Mouse (Mus musculus) forebrain, embryonic 14.5 days (tissue): Measurements from ENCODE around the gene Sh3bp5l. TPM values are rescaled to one million over a fixed set of nuclear protein-coding genes. Genes with fewer than 3 reads are reported as not detected.
"Not testable (repeated sequence)": the region's sequence is repeated elsewhere in the genome, so short reads cannot be mapped to it uniquely, and the experiment has no call there.

Experiments used
- ATAC-seq: fragments of 200-750 bp; cut with Nextera tagmentation; 2 replicates; pipeline ENCODE4 v1.8.0; 2017; ENCODE audit warnings: mild to moderate bottlenecking, moderate library complexity
- DNase-seq: peaks from one replicate; pipeline ENCODE4 v3.0.0-alpha.2; 2015; ENCODE audit warnings: low spot score
- H3K27ac ChIP-seq: fragments of 300-500 bp; sonication (generic); 2 replicates; pipeline ENCODE4 v1.5.1; 2014; ENCODE audit warnings: low read depth, mild to moderate bottlenecking, control low read depth, low read length, moderate library complexity
- H3K27me3 ChIP-seq: fragments of 300-500 bp; sonication (generic); replicated peaks from 2 replicates; pipeline ENCODE4 v1.6.1; 2014; ENCODE audit warnings: low read length, control low read depth, mixed read lengths; ENCODE audit not compliant: control insufficient read depth, insufficient read depth
- H3K36me3 ChIP-seq: fragments of 300-500 bp; sonication (generic); 2 replicates; pipeline ENCODE4 v1.6.1; 2014; ENCODE audit warnings: low read length, control low read depth; ENCODE audit not compliant: control insufficient read depth, insufficient read depth
- H3K4me1 ChIP-seq: fragments of 300-500 bp; sonication (generic); 2 replicates; pipeline ENCODE4 v1.6.1; 2014; ENCODE audit warnings: antibody characterized with exemption, low read length, control low read depth; ENCODE audit not compliant: control insufficient read depth, insufficient read depth
- H3K4me2 ChIP-seq: fragments of 300-500 bp; sonication (generic); 2 replicates; pipeline ENCODE4 v1.6.1; 2014; ENCODE audit warnings: mild to moderate bottlenecking, control low read depth, low read length
- H3K4me3 ChIP-seq: fragments of 300-500 bp; sonication (generic); 2 replicates; pipeline ENCODE4 v1.5.1; 2014; ENCODE audit warnings: low read depth, low read length, control low read depth
- H3K9ac ChIP-seq: fragments of 300-500 bp; sonication (generic); 2 replicates; pipeline ENCODE4 v1.6.1; 2014; ENCODE audit warnings: mild to moderate bottlenecking, low read length, control low read depth, moderate library complexity
- H3K9me3 ChIP-seq: fragments of 300-500 bp; sonication (generic); replicated peaks from 2 replicates; pipeline ENCODE4 v1.6.1; 2016; ENCODE audit warnings: low read length, control low read depth, mixed read lengths; ENCODE audit not compliant: control insufficient read depth
- WGBS: fragments of 180-500 bp; shearing (Covaris S2); extraction: QIAGEN DNeasy Blood & Tissue Kit; methylation state at CpG from one replicate; pipeline ENCODE4 v1.1.7; 2014; 5-methylcytosine and 5-hydroxymethylcytosine counted together
- polyA plus RNA-seq: library from polyadenylated mRNA; unstranded; fragments of >200 nt; fragmentation: Nextera tagmentation; extraction: Ambion mirVana; gene quantifications from 2 replicates; pipeline ENCODE4 v1.2.1, GENCODE M21; 2014

Gene Sh3bp5l
- polyA plus RNA-seq, 1 experiment from 2014 or later: 29.5 TPM

GRCm38 (mm10) chr11:58354927-58355326 lies 24.4 kb downstream of the Sh3bp5l start:
- Histone ChIP-seq H3K9ac (no peak overlapping the region), H3K27me3 (no peaks in the 10 kb centered on the region), H3K27ac (no peak overlapping the region), H3K4me3 (no peak overlapping the region), H3K9me3 (no peaks in the 10 kb centered on the region), H3K4me1 (no peaks in the 10 kb centered on the region), H3K4me2 (no peak overlapping the region), H3K36me3 (no peaks in the 10 kb centered on the region)
- no peak for DNase-seq
- 79% methylated on average over 3 of the region's 3 CpGs for WGBS
- no peak for ATAC-seq

- Histone ChIP-seq H3K4me2 (no peak overlapping the region), H3K27me3 (no peaks in the 10 kb centered on the region), H3K4me3 (no peak overlapping the region), H3K27ac (no peak overlapping the region), H3K9ac (no peak overlapping the region), H3K36me3 (no peaks in the 10 kb centered on the region), H3K9me3 (no peaks in the 10 kb centered on the region), H3K4me1 (no peaks in the 10 kb centered on the region)
- ATAC-seq (no peak), DNase-seq (no peak)
- 92% methylated on average over 3 of the region's 3 CpGs for WGBS
These were observed 26.5 kb downstream of the Sh3bp5l start for GRCm38 (mm10) chr11:58357042-58357441.

- H3K27me3 ChIP-seq: no peaks in the 10 kb centered on the region
- WGBS: 83% methylated on average over 6 of the region's 6 CpGs
These were observed 27.5 kb downstream of the Sh3bp5l start for GRCm38 (mm10) chr11:58357844-58358534.

GRCm38 (mm10) chr11:58362562-58362961 lies 32.0 kb downstream of the Sh3bp5l start:
- H3K36me3 ChIP-seq, H3K4me1 ChIP-seq, ATAC-seq, H3K4me3 ChIP-seq, H3K9ac ChIP-seq, H3K9me3 ChIP-seq, H3K4me2 ChIP-seq, H3K27me3 ChIP-seq, H3K27ac ChIP-seq, DNase-seq: not testable (repeated sequence)
- WGBS: no CpG with 5 or more reads among the region's 6 CpGs

More at GRCm38 (mm10) chr11:58357844-58358534, 27.5 kb downstream of the Sh3bp5l start:
- no peaks in the 10 kb centered on the region for H3K36me3 ChIP-seq
- H3K9me3 ChIP-seq: no peaks in the 10 kb centered on the region
- H3K4me1 ChIP-seq: no peaks in the 10 kb centered on the region
- no peak overlapping the region for H3K4me3 ChIP-seq
- H3K27ac ChIP-seq: no peak overlapping the region
- DNase-seq: no peak
- no peak overlapping the region for H3K4me2 ChIP-seq
- ATAC-seq: no peak
- H3K9ac ChIP-seq: no peak overlapping the region

- ATAC-seq (no peak), DNase-seq (no peak)
- Histone ChIP-seq H3K4me2 (no peak overlapping the region), H3K9me3 (no peaks in the 10 kb centered on the region), H3K27me3 (no peaks in the 10 kb centered on the region), H3K4me3 (no peak overlapping the region), H3K9ac (no peak overlapping the region), H3K4me1 (no peaks in the 10 kb centered on the region), H3K27ac (no peak overlapping the region), H3K36me3 (no peaks in the 10 kb centered on the region)
- WGBS: 51% methylated on average over 3 of the region's 3 CpGs
These were observed 33.9 kb downstream of the Sh3bp5l start for GRCm38 (mm10) chr11:58364454-58364853.

- not testable (repeated sequence) for H3K36me3 ChIP-seq, ATAC-seq, H3K4me2 ChIP-seq, H3K4me3 ChIP-seq, DNase-seq, H3K27ac ChIP-seq, H3K4me1 ChIP-seq, H3K27me3 ChIP-seq, H3K9ac ChIP-seq, H3K9me3 ChIP-seq
- WGBS: no CpG with 5 or more reads among the region's 6 CpGs
These were observed 35.7 kb downstream of the Sh3bp5l start for GRCm38 (mm10) chr11:58366191-58366590.

- no peak overlapping the region for H3K9ac ChIP-seq
- H3K36me3 ChIP-seq: no peaks in the 10 kb centered on the region
- DNase-seq: no peak
- no peak overlapping the region for H3K4me3 ChIP-seq
- no peaks in the 10 kb centered on the region for H3K9me3 ChIP-seq
- H3K4me1 ChIP-seq: no peaks in the 10 kb centered on the region
- no peak overlapping the region for H3K27ac ChIP-seq
- 89% methylated on average over 2 of the region's 2 CpGs for WGBS
- H3K4me2 ChIP-seq: no peak overlapping the region
- no peak for ATAC-seq
- no peaks in the 10 kb centered on the region for H3K27me3 ChIP-seq
These were observed 46.7 kb downstream of the Sh3bp5l start for GRCm38 (mm10) chr11:58377273-58377672.

- no peak for DNase-seq
- Histone ChIP-seq H3K27me3 (no peaks in the 10 kb centered on the region), H3K4me1 (no peaks in the 10 kb centered on the region), H3K9me3 (no peaks in the 10 kb centered on the region), H3K4me2 (no peak overlapping the region), H3K9ac (no peak overlapping the region), H3K36me3 (no peaks in the 10 kb centered on the region), H3K27ac (no peak overlapping the region), H3K4me3 (no peak overlapping the region)
- no peak for ATAC-seq
- 82% methylated on average over 1 of the region's 1 CpGs for WGBS
These were observed 47.2 kb downstream of the Sh3bp5l start for GRCm38 (mm10) chr11:58377686-58378085.

- no peak for DNase-seq
- 95% methylated on average over 3 of the region's 3 CpGs for WGBS
- H3K4me2 ChIP-seq: no peak within 1 kb of the TSS
- H3K9ac ChIP-seq: no peak within 1 kb of the TSS
- no peaks in the 10 kb centered on the region for H3K9me3 ChIP-seq
- H3K27ac ChIP-seq: no peak within 1 kb of the TSS
- no peaks in the 10 kb centered on the region for H3K4me1 ChIP-seq
- H3K27me3 ChIP-seq: no peaks in the 10 kb centered on the region
- H3K4me3 ChIP-seq: no peak within 1 kb of the TSS
- no peak for ATAC-seq
- H3K36me3 ChIP-seq: no peaks in the 10 kb centered on the region
These were observed 48.3 kb downstream of the Sh3bp5l start, which contains the start of gene Lypd8 for GRCm38 (mm10) chr11:58378763-58379278. Gene Lypd8, plus strand, starts transcription at chr11:58379043.
